Mouse (Mus musculus) MEL (cell line): Measurements from ENCODE around the gene Adcy4. TPM values are rescaled to one million over a fixed set of nuclear protein-coding genes. Genes with fewer than 3 reads are reported as not detected.

ENCODE experiments used
- DNase-seq: peaks from one replicate; pipeline ENCODE4 v3.0.0; 2011; ENCODE audit warnings: low read depth, low spot score
- H3K27ac ChIP-seq: 2 replicates; pipeline ENCODE4 v1.5.1; 2012; ENCODE audit warnings: low read depth, mild to moderate bottlenecking, control low read depth, low read length, moderate library complexity; ENCODE audit not compliant: control insufficient read depth
- H3K27me3 ChIP-seq, 2 experiments: fragments of 150-350 bp in 1 of 2; sonication (generic) in 1 of 2; 2 replicates each; pipeline ENCODE4 v1.6.1; 2012; ENCODE audit warnings: low read length in 2 of 2, mild to moderate bottlenecking in 2 of 2, improper control_type of control experiment in 1 of 2, moderate library complexity in 1 of 2; ENCODE audit not compliant: insufficient read depth in 2 of 2, control insufficient read depth in 1 of 2
- H3K36me3 ChIP-seq, 2 experiments: 2 replicates each; pipeline ENCODE4 v1.6.1; 2012 to 2014; ENCODE audit warnings: low read length in 2 of 2, improper control_type of control experiment in 1 of 2, inconsistent platforms in 1 of 2, mild to moderate bottlenecking in 1 of 2; ENCODE audit not compliant: insufficient read depth in 2 of 2, control insufficient read depth in 1 of 2
- H3K4me1 ChIP-seq, 2 experiments: fragments of 150-350 bp in 1 of 2; sonication (generic) in 1 of 2; 2 replicates each; pipeline ENCODE4 v1.6.1; 2012; ENCODE audit warnings: low read length in 2 of 2, improper control_type of control experiment in 1 of 2, mild to moderate bottlenecking in 1 of 2; ENCODE audit not compliant: insufficient read depth in 2 of 2, control insufficient read depth in 1 of 2
- H3K4me3 ChIP-seq, 2 experiments: fragments of 150-350 bp in 1 of 2; sonication (generic) in 1 of 2; 2 replicates each; pipeline ENCODE4 v1.5.1; 2012; ENCODE audit warnings: low read depth in 2 of 2, low read length in 2 of 2, mild to moderate bottlenecking in 2 of 2, moderate library complexity in 2 of 2, control low read depth in 1 of 2, improper control_type of control experiment in 1 of 2; ENCODE audit not compliant: control insufficient read depth in 1 of 2, insufficient read depth in 1 of 2
- H3K79me2 ChIP-seq: 2 replicates; pipeline ENCODE4 v1.6.1; 2012; ENCODE audit warnings: mild to moderate bottlenecking, low read length, moderate library complexity; ENCODE audit not compliant: control insufficient read depth, poor library complexity, insufficient read depth
- H3K9ac ChIP-seq: 2 replicates; pipeline ENCODE4 v1.6.1; 2012; ENCODE audit warnings: low read depth, mild to moderate bottlenecking, control low read depth, low read length, moderate library complexity; ENCODE audit not compliant: control insufficient read depth, poor library complexity, severe bottlenecking
- H3K9me3 ChIP-seq: fragments of 150-350 bp; sonication (generic); replicated peaks from 2 replicates; pipeline ENCODE4 v1.6.1; 2012; ENCODE audit warnings: mild to moderate bottlenecking, low read length, improper control_type of control experiment, moderate library complexity; ENCODE audit not compliant: insufficient read depth
- BHLHE40 ChIP-seq: IDR thresholded peaks from 2 replicates; pipeline ENCODE4 v1.6.1; 2012; ENCODE audit warnings: low read depth, mild to moderate bottlenecking, inconsistent platforms, low read length, improper control_type of control experiment, borderline replicate concordance
- CHD1 ChIP-seq: IDR thresholded peaks from 2 replicates; pipeline ENCODE4 v1.6.1; 2012; ENCODE audit warnings: low read depth, mild to moderate bottlenecking, inconsistent platforms, low read length, improper control_type of control experiment
- CHD2 ChIP-seq: IDR thresholded peaks from 2 replicates; pipeline ENCODE4 v1.6.1; 2011; ENCODE audit warnings: low read length, improper control_type of control experiment
- CTCF ChIP-seq, 3 experiments: IDR thresholded peaks in 2 of 3; conservative IDR thresholded peaks in 1 of 3; 2 replicates each; pipeline ENCODE4 v1.5.1; 2011 to 2012; ENCODE audit warnings: low read length in 3 of 3, low read depth in 2 of 3, mild to moderate bottlenecking in 2 of 3, improper control_type of control experiment in 1 of 3, inconsistent platforms in 1 of 3, mixed read lengths in 1 of 3, moderate library complexity in 1 of 3; ENCODE audit not compliant: control insufficient read depth in 1 of 3, insufficient read depth in 1 of 3, poor library complexity in 1 of 3, severe bottlenecking in 1 of 3
- ELF1 ChIP-seq: IDR thresholded peaks from 2 replicates; pipeline ENCODE4 v1.6.1; 2014; ENCODE audit warnings: low read depth, mild to moderate bottlenecking, inconsistent platforms, low read length, improper control_type of control experiment, moderate library complexity
- EP300 ChIP-seq, 2 experiments: IDR thresholded peaks; 2 replicates each; pipeline ENCODE4 v1.6.1; 2011; ENCODE audit warnings: improper control_type of control experiment in 2 of 2, low read length in 2 of 2, low read depth in 1 of 2, mild to moderate bottlenecking in 1 of 2
- KAT2A ChIP-seq: conservative IDR thresholded peaks from 2 replicates; pipeline ENCODE4 v1.6.1; 2012; ENCODE audit warnings: low read depth, low read length, improper control_type of control experiment, inconsistent platforms
- MAZ ChIP-seq: IDR thresholded peaks from 2 replicates; pipeline ENCODE4 v1.6.1; 2012; ENCODE audit warnings: low read depth, mild to moderate bottlenecking, inconsistent platforms, low read length, improper control_type of control experiment
- MYB ChIP-seq: IDR thresholded peaks from 2 replicates; pipeline ENCODE4 v1.6.1; 2011; ENCODE audit warnings: mild to moderate bottlenecking, low read depth, low read length, improper control_type of control experiment
- MYC ChIP-seq: IDR thresholded peaks from 2 replicates; pipeline ENCODE4 v1.6.1; 2011; ENCODE audit warnings: low read depth, mild to moderate bottlenecking, low read length, improper control_type of control experiment, moderate library complexity
- NRF1 ChIP-seq: IDR thresholded peaks from 2 replicates; pipeline ENCODE4 v1.6.1; 2014; ENCODE audit warnings: low read depth, mild to moderate bottlenecking, inconsistent platforms, low read length, improper control_type of control experiment, moderate library complexity; ENCODE audit not compliant: poor library complexity, insufficient read depth, severe bottlenecking
- POLR2A ChIP-seq, 2 experiments: IDR thresholded peaks; 2 replicates each; pipeline ENCODE4 v1.6.1; 2011 to 2012; ENCODE audit warnings: low read length in 2 of 2, mild to moderate bottlenecking in 2 of 2, control low read depth in 1 of 2, improper control_type of control experiment in 1 of 2, low read depth in 1 of 2, moderate library complexity in 1 of 2; ENCODE audit not compliant: control insufficient read depth in 1 of 2, insufficient read depth in 1 of 2, poor library complexity in 1 of 2
- POLR2AphosphoS2 ChIP-seq: IDR thresholded peaks from 2 replicates; pipeline ENCODE4 v1.6.1; 2011; ENCODE audit warnings: low read length, improper control_type of control experiment
- RAD21 ChIP-seq: IDR thresholded peaks from 2 replicates; pipeline ENCODE4 v1.6.1; 2011; ENCODE audit warnings: mild to moderate bottlenecking, low read depth, low read length, improper control_type of control experiment
- RCOR1 ChIP-seq: IDR thresholded peaks from 2 replicates; pipeline ENCODE4 v1.6.1; 2012; ENCODE audit warnings: low read depth, mild to moderate bottlenecking, inconsistent platforms, low read length, improper control_type of control experiment
- SIN3A ChIP-seq: IDR thresholded peaks from 2 replicates; pipeline ENCODE4 v1.6.1; 2012; ENCODE audit warnings: low read length, improper control_type of control experiment, inconsistent platforms
- TBP ChIP-seq: IDR thresholded peaks from 2 replicates; pipeline ENCODE4 v1.8.0; 2011; ENCODE audit warnings: low read depth, low read length, improper control_type of control experiment
- TCF12 ChIP-seq: IDR thresholded peaks from 2 replicates; pipeline ENCODE4 v1.6.1; 2014; ENCODE audit warnings: low read depth, mild to moderate bottlenecking, inconsistent platforms, low read length, improper control_type of control experiment, moderate library complexity
- polyA plus RNA-seq, 2 experiments: library from polyadenylated mRNA; stranded (reverse) in 1 of 2; unstranded in 1 of 2; fragments of >175 nt in 1 of 2; fragments of >200 nt in 1 of 2; gene quantifications; 2 replicates each; pipeline versions ENCODE4 v1.2.1 to v1.2.4; 2012; ENCODE audit warnings: low replicate concordance in 2 of 2, low read depth in 1 of 2; ENCODE audit not compliant: insufficient read length in 2 of 2, insufficient read depth in 1 of 2, missing spikeins in 1 of 2
- total RNA-seq: library from RNA; depleted of rRNA; stranded (reverse); fragments of 300-350 nt; gene quantifications from 2 replicates; pipeline ENCODE4 v1.2.3, GENCODE M21; 2012

Adcy4 gene
- total and polyA plus RNA-seq, 3 experiments = 0.19 to 0.35 TPM; not detected in 1

- Histone ChIP-seq H3K79me2 (no peaks in the 10 kb centered on the region), H3K27me3 (no peaks in the 10 kb centered on the region), H3K4me3 (no peak overlapping the region), H3K27ac (no peak overlapping the region), H3K9ac (no peak overlapping the region), H3K9me3 (no peaks in the 10 kb centered on the region), H3K4me1 (peaks cover 2 to 13% of the 10 kb centered on the region in 2 experiments), H3K36me3 (peaks cover 0 to 12% of the 10 kb centered on the region in 2 experiments; a peak in 2 of 4 replicates)
- peak; percentile 51 for DNase-seq
- peak; percentile 49; the same call in 1 of the 2 replicates for TF ChIP-seq RCOR1
- TF ChIP-seq TCF12 = no peak
- TF ChIP-seq NRF1 = no peak
- peak; percentile 14; the same call in 1 of the 2 replicates for TF ChIP-seq SIN3A
- TF ChIP-seq BHLHE40 = no peak
These were observed 10.1 kb upstream of the Adcy4 start for GRCm38 (mm10) chr14:55793946-55794345.

- peaks cover 2 to 13% of the 10 kb centered on the region in 2 experiments for H3K4me1 ChIP-seq
- TF ChIP-seq CHD2 = no peak
- no peak for TF ChIP-seq RCOR1
- no peak for TF ChIP-seq TCF12
- TF ChIP-seq MAZ = no peak
- no peak for TF ChIP-seq BHLHE40
- no peak for TF ChIP-seq NRF1
- no peak for TF ChIP-seq RAD21
- TF ChIP-seq POLR2A (IDR thresholded peaks at IDR 0.05; ENCODE audit: control insufficient read depth in 1 of 2, insufficient read depth in 1 of 2, low read depth in 1 of 2, low read length in 2 of 2, poor library complexity in 1 of 2) = no peak
- no peak for TF ChIP-seq KAT2A
- no peak for TF ChIP-seq CTCF (IDR thresholded peaks at IDR 0.05 in 2 of 3, conservative IDR thresholded peaks at IDR 0.05 in 1 of 3; ENCODE audit: control insufficient read depth in 1 of 3, insufficient read depth in 1 of 3, low read depth in 2 of 3, low read length in 3 of 3, poor library complexity in 1 of 3, severe bottlenecking in 1 of 3)
- no peak for TF ChIP-seq POLR2AphosphoS2
- TF ChIP-seq TBP = no peak
- no peak for TF ChIP-seq CHD1
- no peak for TF ChIP-seq MYC
- TF ChIP-seq EP300 (IDR thresholded peaks at IDR 0.05; ENCODE audit: low read depth in 1 of 2, low read length in 2 of 2) = no peak
- no peak for TF ChIP-seq MYB
- no peak for TF ChIP-seq ELF1
- no peak overlapping the region for H3K9ac ChIP-seq
- H3K27ac ChIP-seq = no peak overlapping the region
- no peak for DNase-seq
- H3K79me2 ChIP-seq = no peaks in the 10 kb centered on the region; the same call in 1 of the 2 replicates
- no peaks in the 10 kb centered on the region for H3K27me3 ChIP-seq
- H3K4me3 ChIP-seq = no peak overlapping the region
- peaks cover 0 to 12% of the 10 kb centered on the region in 2 experiments; a peak in 2 of 4 replicates for H3K36me3 ChIP-seq
- no peaks in the 10 kb centered on the region for H3K9me3 ChIP-seq
These were observed 9.6 kb upstream of the Adcy4 start for GRCm38 (mm10) chr14:55793461-55793860.
